Mouse (Mus musculus) macrophage (primary cell): ENCODE results near the gene Chst3. TPM values are rescaled to one million over a fixed set of nuclear protein-coding genes. Genes with fewer than 3 reads are reported as not detected.
"Not testable (repeated sequence)": the region's sequence is repeated elsewhere in the genome, so short reads cannot be mapped to it uniquely, and the experiment has no call there.

ENCODE experiments used
- H3K27ac ChIP-seq: fragments of 350-480 bp; formaldehyde crosslinking; 2 replicates; pipeline ENCODE4 v1.9.0; 2021
- H3K36me3 ChIP-seq: fragments of 350-480 bp; formaldehyde crosslinking; 2 replicates; pipeline ENCODE4 v1.9.0; 2021; ENCODE audit errors: inconsistent target
- H3K4me3 ChIP-seq: fragments of 350-480 bp; formaldehyde crosslinking; 2 replicates; pipeline ENCODE4 v1.9.0; 2021; ENCODE audit errors: inconsistent target
- H3K79me2 ChIP-seq: fragments of 350-480 bp; formaldehyde crosslinking; 2 replicates; pipeline ENCODE4 v1.9.0; 2021; ENCODE audit errors: inconsistent target
- WGBS: methylation state at CpG from one replicate; pipeline ENCODE4 v1.1.7; 2026; ENCODE audit warnings: inconsistent platforms; ENCODE audit not compliant: missing documents; 5-methylcytosine and 5-hydroxymethylcytosine counted together
- polyA plus RNA-seq: library from polyadenylated mRNA; stranded (reverse); fragments of 250-400 nt; gene quantifications from 3 replicates; pipeline ENCODE4 v1.2.4, GENCODE M21; 2018; ENCODE audit warnings: inconsistent platforms

The Chst3 gene
- polyA plus RNA-seq, 1 experiment from 2014 or later = 0.34 TPM

DNA sequence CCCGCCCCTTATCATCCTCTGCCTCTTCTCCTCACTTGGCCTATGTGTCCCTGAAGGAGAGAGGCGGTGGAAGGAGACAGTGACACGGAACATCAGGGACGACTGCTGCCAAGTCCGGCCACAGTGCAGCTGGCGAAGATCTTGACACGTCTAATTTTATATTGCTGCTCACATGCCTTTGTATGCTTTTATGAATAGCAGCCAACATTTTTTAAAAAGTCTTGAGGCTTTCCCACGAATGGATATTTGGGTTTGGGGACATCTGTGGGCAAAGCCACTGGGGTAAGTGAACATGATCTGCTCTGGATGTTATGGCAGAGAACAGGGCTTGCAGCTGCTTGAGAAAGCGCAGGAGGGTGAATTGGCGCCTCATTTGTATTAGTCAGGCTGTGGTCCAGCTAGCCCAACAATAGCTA lies 21.6 kb downstream of the Chst3 start:
- H3K27ac ChIP-seq = no peak overlapping the region
- H3K79me2 ChIP-seq = no peaks in the 10 kb centered on the region
- no peak overlapping the region for H3K4me3 ChIP-seq
- no peaks in the 10 kb centered on the region for H3K36me3 ChIP-seq
- 90% methylated on average over 10 of the region's 10 CpGs for WGBS

DNA sequence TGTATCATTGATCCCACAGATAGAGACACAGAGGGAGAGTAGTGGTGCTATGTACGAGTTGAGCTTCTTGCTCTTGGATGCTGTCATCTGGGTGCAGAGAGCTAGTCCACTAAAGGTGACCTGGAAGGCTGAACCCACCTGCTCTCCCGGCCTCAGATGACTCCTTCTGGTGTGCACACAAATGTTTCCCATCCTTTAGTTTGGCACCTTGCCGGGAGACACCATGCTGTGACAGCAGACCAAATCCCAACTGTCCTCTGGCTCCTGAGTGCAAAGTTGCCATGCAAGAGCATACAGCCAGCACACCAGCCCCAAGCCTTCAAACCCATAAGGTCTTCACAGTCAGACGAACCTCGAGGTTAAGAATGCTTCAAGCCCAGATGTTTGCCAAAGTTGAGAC lies 22.1 kb downstream of the Chst3 start:
- Histone ChIP-seq H3K4me3 (no peak overlapping the region), H3K27ac (no peak overlapping the region), H3K36me3 (no peaks in the 10 kb centered on the region), H3K79me2 (no peaks in the 10 kb centered on the region)
- WGBS = 79% methylated on average over 5 of the region's 5 CpGs

DNA sequence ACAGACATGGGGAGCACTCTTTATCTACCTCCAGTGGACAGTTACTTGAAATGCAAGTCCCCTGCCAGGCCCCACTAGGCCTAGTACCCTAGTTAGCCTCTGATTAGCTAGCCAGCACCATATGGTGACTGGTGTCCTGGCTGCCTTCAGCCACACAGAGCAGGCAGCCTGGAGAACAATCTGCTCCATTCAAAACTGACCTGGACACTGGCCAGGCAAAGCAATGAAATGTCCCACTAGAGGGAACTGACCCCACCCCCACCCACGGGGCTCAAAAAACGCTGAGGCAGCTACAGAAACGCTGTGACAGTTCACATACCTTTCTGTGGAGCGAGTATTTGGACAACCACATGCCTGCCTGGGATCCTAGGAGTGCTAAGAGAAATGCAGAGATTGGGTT lies 24.0 kb downstream of the Chst3 start:
- no peak overlapping the region for H3K27ac ChIP-seq
- no peaks in the 10 kb centered on the region for H3K36me3 ChIP-seq
- no peak overlapping the region for H3K4me3 ChIP-seq
- H3K79me2 ChIP-seq = no peaks in the 10 kb centered on the region
- WGBS = 67% methylated on average over 4 of the region's 4 CpGs

DNA sequence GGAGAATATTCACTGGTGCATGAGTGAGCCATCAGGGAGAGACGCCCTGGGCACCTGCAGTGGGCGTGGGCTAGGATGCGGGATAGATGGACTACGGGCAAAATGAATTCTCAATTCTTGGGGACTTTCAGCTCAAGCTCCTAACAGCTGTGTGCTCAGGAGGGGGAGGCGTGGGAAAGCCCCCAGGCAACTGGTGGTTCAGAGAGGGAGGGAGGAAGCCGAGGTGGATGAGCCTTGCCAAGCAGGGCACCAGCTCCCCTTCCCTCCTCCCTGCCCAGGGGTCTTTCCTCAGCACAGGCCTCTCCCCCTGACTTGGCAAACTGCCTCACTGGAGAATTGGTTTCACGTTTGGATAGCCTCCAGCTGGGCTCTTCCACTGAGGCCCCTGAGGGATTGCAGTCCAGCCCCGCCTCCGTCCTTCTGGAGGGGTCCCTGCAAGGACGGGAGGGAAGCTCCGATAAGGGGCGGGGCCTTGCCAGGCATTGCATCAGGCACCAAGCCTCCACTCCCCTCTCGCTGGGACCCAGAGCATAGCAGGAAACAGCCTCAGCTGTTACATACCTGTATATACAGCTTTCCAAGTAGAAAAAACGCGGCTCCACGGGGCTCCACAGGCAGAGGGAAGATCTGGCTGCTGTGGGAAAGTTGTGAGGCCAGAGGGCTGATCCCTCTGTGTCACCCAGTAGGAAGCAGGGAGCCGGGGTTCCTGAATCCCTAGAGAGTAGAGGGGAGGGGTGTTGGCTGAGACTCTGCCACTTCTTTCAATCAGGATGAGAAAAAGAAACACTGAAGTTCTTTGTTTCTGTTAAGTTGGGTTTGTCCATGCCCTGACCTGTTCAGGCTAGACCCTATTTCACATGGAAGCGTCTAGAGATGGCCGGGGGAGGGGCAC lies 25.3 kb downstream of the Chst3 start:
- WGBS = 20% methylated on average over 17 of the region's 19 CpGs
- no peak overlapping the region for H3K4me3 ChIP-seq
- H3K79me2 ChIP-seq = no peaks in the 10 kb centered on the region
- H3K36me3 ChIP-seq = no peaks in the 10 kb centered on the region
- no peak overlapping the region for H3K27ac ChIP-seq

DNA sequence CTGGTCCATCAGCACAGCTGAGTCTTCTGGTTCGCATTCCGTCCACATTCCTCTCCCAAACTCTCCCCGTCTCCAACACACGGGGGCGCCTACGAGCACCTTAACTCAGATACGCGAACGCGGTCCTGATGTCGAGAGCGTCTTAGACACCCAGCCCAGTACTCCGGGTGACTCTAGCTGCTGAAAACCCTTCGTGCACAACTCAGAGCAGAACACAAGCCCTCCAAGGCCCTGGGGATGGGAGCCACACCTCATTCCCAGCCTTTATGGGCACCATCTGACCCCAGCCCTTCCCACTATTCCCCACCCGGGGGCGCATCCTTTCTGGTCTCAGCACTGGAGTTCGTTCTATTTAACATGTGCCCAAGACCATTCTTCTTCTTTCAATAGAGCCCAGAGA lies 27.3 kb downstream of the Chst3 start:
- Histone ChIP-seq H3K4me3 (no peak overlapping the region), H3K27ac (no peak overlapping the region)
- 1% methylated on average over 17 of the region's 17 CpGs for WGBS

DNA sequence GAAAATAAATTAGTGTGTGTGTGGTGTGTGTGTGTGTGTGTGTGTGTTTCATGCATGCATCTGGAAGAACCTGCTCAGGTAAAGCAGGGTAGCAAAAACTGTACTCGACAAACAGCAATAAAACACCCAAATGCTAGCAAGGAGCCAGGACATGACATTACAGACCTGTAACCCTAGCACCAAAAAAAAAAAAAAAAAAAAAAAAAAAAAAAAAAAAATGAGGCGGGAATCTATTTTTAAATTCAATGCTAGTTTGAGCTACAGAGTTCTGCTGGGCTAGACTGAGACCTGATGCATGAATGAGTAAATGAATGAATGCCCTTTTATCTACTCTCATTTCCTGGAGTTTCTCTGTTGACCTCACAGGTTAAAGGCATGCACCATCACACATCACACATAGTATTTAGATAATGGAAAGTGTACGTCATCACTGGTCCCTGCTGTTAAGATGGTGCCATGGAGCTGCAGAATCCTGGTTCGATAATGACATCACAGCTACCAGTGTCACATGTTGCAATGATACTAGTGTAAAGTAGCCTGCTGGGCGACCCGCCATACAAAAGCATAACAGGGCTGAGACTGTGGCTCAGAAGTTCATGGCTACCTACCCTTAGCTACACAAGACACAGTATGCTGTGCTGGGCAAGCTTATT lies 29.4 kb downstream of the Chst3 start:
- H3K4me3 ChIP-seq = no peak overlapping the region
- WGBS = 79% methylated on average over 6 of the region's 6 CpGs
- H3K36me3 ChIP-seq = no peaks in the 10 kb centered on the region
- H3K27ac ChIP-seq = no peak overlapping the region
- H3K79me2 ChIP-seq = no peaks in the 10 kb centered on the region

More for the DNA sequence above, 27.3 kb downstream of the Chst3 start:
- Histone ChIP-seq H3K79me2 (no peaks in the 10 kb centered on the region), H3K36me3 (no peaks in the 10 kb centered on the region)

DNA sequence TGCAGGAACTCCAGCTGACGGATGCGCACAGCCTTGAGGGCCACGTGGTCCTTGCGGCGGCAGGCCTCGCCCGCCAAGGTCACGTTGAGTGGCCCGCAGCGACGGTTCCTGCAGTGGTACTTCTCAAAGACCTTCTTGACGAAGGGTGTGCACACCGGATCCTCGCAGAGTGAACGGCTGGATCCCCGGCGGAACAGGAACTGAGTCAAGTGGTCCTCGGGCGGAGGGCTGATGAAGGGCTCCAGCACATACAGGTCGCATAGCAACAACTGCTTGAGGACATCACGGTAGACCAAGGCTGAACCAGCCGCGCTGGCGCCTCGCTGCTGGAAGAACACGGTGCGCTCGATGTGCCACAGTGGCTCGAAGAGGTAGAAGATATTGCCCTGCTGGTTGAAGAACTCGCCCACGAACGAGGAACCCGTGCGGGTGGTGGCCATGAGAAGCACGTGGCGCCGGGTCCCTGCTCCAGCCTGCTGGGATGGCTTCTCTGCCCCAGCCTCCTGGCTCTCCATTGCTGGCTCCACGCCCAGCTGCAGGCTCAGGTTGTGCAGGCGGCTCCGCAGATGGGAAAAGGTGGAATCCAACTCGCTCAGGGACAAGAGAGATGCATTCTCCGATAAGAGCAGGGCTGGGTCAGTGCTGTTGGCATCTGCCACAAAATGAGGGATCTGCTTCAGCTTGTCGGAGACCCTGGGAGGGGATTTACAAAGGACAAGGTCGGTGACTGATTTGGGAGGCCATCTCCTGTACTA lies 32.7 kb downstream of the Chst3 start:
- H3K27ac ChIP-seq = no peak overlapping the region
- no peaks in the 10 kb centered on the region for H3K36me3 ChIP-seq
- H3K4me3 ChIP-seq = no peak overlapping the region
- 80% methylated on average over 39 of the region's 44 CpGs for WGBS
- no peaks in the 10 kb centered on the region for H3K79me2 ChIP-seq

DNA sequence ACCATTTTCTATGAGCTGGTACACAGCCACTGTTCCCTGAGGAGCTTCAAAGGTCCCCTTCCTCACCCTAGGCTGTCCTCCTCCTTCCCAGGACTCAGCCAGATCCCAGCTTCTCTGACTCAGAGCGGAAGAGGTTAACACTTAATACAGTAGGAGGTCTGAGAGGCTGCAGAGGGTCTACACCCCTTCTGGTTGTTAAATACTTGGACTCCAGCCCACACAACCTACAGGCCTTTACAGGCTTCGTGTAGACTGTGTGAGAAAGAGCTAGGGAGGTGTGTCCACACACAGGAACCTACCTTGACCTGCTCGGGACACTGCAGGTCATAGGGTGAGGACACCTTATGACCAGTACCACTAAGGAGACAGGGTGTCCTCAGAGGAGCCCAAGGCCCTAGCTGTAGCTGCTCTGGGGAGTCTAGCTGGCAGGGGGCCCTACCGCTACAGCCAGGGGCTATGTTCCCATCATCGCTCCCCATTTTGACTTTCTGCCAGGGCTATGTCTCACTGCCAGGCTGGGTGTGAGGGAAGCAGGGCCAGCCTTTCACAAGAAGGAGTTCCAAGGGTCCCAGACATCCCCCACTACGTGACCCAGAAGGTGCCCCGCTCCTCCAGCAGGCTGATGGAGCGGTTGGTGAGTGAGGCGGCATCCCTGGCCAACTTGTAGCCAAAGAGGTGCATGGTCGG lies 33.9 kb downstream of the Chst3 start:
- Histone ChIP-seq H3K36me3 (no peaks in the 10 kb centered on the region), H3K4me3 (no peak overlapping the region), H3K79me2 (no peaks in the 10 kb centered on the region), H3K27ac (no peak overlapping the region)
- WGBS = 92% methylated on average over 9 of the region's 10 CpGs

DNA sequence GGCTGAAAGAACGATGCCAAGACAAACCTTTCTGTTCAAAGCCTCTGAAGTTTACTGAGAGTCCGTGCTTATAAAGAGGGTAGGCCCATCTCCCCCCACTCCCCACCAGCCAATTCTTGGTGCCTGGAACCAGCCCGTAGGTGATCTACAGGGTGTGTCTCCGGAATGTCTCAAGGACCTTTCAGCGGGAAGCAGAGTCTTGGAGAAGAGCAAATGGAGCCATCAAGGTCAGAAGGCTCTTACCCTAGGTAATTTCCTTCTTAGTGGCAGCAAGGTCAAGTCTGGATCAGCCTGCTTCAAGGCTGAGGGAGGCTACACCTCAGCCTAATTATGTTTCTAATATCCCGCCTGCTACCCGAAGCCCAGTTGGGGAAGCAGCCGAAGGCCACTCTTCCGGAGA lies 43.8 kb downstream of the Chst3 start:
- H3K36me3 ChIP-seq, H3K27ac ChIP-seq, H3K4me3 ChIP-seq, H3K79me2 ChIP-seq: not testable (repeated sequence)
- WGBS = 97% methylated on average over 9 of the region's 9 CpGs

DNA sequence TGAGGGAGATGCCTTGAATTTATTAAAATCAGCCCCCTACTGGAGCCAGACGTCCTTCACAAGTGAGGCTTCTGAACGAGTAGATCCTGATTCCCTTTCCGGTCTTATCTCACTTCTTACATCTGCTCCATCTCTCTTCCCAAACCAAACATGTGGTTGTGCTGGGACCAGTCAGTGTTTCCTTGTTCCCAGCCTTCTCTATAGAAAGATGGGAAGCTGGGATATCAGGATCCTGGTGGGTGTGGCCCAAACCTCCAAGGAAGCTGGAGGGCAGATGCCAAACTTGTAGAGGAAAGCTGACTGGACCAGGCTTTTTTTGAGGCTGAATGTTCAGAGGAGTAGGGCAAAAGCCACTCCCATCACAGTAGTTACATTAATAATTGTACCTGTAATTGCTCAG lies 44.6 kb downstream of the Chst3 start:
- Histone ChIP-seq H3K27ac (no peak overlapping the region), H3K4me3 (no peak overlapping the region), H3K36me3 (no peaks in the 10 kb centered on the region), H3K79me2 (no peaks in the 10 kb centered on the region)
- 74% methylated on average over 3 of the region's 3 CpGs for WGBS

DNA sequence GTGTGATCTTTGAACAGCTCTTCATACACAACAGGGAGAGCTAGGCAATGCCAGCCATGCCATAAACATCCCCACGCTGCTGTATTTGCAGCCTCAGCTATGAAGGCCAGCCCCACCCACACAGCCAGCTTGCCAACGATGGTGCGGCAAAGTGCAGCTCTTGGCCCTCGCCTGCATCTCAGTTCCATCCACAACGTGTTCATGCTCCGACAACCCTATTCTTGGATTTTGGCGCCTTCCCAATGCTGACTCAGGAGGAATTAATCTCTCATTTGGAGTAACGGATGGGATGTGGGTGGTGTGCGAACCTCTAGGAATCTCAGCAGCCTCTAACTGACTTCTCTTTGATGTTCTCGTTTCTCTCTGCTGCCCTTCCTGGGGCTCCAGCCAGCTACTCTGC lies 46.0 kb downstream of the Chst3 start:
- H3K79me2 ChIP-seq = no peaks in the 10 kb centered on the region
- 90% methylated on average over 10 of the region's 10 CpGs for WGBS
- no peak overlapping the region for H3K27ac ChIP-seq
- H3K36me3 ChIP-seq = no peaks in the 10 kb centered on the region
- H3K4me3 ChIP-seq = no peak overlapping the region

DNA sequence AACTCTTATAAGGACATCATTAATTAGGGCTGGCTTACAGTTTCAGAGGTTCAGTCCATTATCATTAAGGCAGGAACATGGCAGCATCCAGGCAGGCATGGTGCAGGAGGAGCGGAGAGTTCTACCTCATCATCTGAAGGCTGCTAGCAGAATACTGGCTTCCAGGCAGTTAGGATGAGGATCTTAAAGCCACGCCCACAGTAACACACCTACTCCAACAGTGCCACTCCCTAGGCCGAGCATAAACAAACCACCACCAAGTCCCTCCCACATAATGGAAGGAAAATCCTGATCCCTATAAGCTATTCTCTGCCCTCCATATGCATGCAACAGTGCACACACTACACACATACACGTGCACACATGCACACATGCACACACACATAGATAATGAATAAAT lies 46.8 kb downstream of the Chst3 start:
- Histone ChIP-seq H3K36me3 (no peaks in the 10 kb centered on the region), H3K79me2 (no peaks in the 10 kb centered on the region), H3K27ac (no peak overlapping the region), H3K4me3 (no peak overlapping the region)
- WGBS = 95% methylated on average over 4 of the region's 4 CpGs

DNA sequence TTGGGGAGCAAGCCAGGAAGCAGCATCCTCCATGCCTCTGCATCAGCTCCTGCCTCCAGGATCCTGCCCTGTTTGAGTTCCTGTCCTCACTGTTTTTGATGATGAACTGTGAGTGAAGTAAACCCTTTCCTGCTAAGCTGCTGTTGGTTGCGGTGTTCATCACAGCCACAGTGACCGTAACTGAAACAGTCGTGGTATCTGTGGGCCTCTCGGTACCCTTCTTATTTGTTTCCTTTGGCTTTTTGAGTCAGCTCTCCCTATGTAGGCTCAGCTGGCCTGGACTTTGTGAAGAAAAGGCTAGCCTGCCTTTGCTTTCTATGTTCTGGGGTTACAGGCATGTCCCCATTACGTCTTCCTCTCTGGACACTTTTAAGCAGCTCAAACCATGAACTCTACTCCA lies 47.7 kb downstream of the Chst3 start:
- Histone ChIP-seq H3K79me2 (no peaks in the 10 kb centered on the region), H3K36me3 (no peaks in the 10 kb centered on the region), H3K4me3 (no peak overlapping the region), H3K27ac (no peak overlapping the region)
- 88% methylated on average over 5 of the region's 5 CpGs for WGBS

DNA sequence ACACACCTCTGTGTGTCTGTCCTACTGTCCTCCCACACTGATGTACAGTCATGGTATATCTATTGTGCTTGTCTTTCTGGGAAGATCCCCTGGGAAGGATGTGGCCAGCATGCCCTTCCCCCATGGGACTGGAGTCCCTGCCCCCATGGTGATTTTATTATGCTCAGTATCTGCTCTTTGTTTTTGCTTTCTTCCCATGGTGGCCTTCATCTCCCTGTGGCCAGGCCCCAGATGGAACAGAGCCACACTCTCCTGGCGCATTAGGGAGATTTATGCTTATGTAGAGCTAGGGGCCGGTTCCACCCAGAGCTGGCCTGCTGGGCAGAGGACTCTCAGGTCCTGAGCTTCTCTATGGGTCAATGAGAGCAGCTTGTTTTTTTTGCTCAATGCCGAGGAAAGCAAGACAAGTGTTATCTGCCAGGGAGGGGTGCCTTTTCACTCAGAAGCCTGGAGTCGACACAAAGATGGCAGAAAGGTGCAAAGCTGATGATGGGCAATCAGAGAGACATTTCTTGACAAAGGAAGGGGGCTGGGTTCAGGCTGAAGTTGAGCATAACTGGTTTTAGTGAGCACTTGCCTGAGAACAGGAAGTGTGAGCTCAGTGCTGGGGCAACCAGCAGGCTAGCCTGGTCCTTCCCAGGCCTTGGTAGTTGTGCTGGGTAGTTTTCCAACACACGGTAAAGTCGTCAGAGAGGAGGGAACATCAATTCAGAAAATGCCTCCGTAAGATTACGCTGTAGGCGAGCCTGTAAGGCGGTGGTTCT lies 48.6 kb downstream of the Chst3 start:
- 92% methylated on average over 10 of the region's 10 CpGs for WGBS
- Histone ChIP-seq H3K4me3 (no peak overlapping the region), H3K27ac (no peak overlapping the region), H3K36me3 (no peaks in the 10 kb centered on the region), H3K79me2 (no peaks in the 10 kb centered on the region)
